Mouse (Mus musculus) MN1 (cell line): ENCODE measurements around the gene Dqx1.
A peak's percentile ranks its signal among the peaks of the same experiment; 100 is the strongest.

Experiments used
- DNase-seq: peaks from one replicate; pipeline ENCODE4 v3.0.0-alpha.2; 2016; ENCODE audit warnings: low spot score

The Dqx1 gene

GRCm38 (mm10) chr6:83107566-83108400, 50.1 kb downstream of the Dqx1 start:
- DNase-seq = peak; percentile 92

GRCm38 (mm10) chr6:83108762-83109668, 51.4 kb downstream of the Dqx1 start, which contains the start of gene Mrpl53:
Gene Mrpl53, plus strand, starts transcription at chr6:83109040.
- DNase-seq = peak; percentile 83

GRCm38 (mm10) chr6:83111510-83112136, 54.0 kb downstream of the Dqx1 start:
- no peak for DNase-seq

GRCm38 (mm10) chr6:83115011-83115671, 57.5 kb downstream of the Dqx1 start, which contains the start of gene Mogs:
Gene Mogs, plus strand, starts transcription at chr6:83115496.
- DNase-seq = peak; percentile 94

GRCm38 (mm10) chr6:83115682-83116372, 58.2 kb downstream of the Dqx1 start:
- no peak for DNase-seq

GRCm38 (mm10) chr6:83116373-83117164, 58.9 kb downstream of the Dqx1 start:
- DNase-seq = no peak
